Mouse (Mus musculus) liver, embryonic 11.5 days (tissue): Measurements from ENCODE around the gene Bcl2. TPM values are rescaled to one million over a fixed set of nuclear protein-coding genes. Genes with fewer than 3 reads are reported as not detected.

Experiments used
- ATAC-seq: fragments of 200-750 bp; cut with Nextera tagmentation; replicated peaks from 2 replicates; pipeline ENCODE4 v1.8.0; 2017; ENCODE audit warnings: moderate number of reproducible peaks, mild to moderate bottlenecking, moderate TSS enrichment, moderate library complexity; ENCODE audit not compliant: low FRiP score
- DNase-seq: peaks from one replicate; pipeline ENCODE4 v3.0.0-alpha.2; 2017; ENCODE audit warnings: low spot score
- H3K27ac ChIP-seq: fragments of 300-500 bp; sonication (generic); 2 replicates; pipeline ENCODE4 v1.5.1; 2014; ENCODE audit warnings: mild to moderate bottlenecking, low read depth, low read length, control low read depth
- H3K27me3 ChIP-seq: fragments of 300-500 bp; sonication (generic); replicated peaks from 2 replicates; pipeline ENCODE4 v1.6.1; 2014; ENCODE audit warnings: low read length, mixed read lengths; ENCODE audit not compliant: control insufficient read depth, insufficient read depth
- H3K36me3 ChIP-seq: fragments of 300-500 bp; sonication (generic); 2 replicates; pipeline ENCODE4 v1.6.1; 2014; ENCODE audit warnings: mild to moderate bottlenecking, low read length, moderate library complexity, mixed read lengths; ENCODE audit not compliant: control insufficient read depth, insufficient read depth
- H3K4me1 ChIP-seq: fragments of 300-500 bp; sonication (generic); replicated peaks from 2 replicates; pipeline ENCODE4 v1.6.1; 2014; ENCODE audit warnings: low read length, mixed read lengths; ENCODE audit not compliant: control insufficient read depth, insufficient read depth
- H3K4me2 ChIP-seq: fragments of 300-500 bp; sonication (generic); 2 replicates; pipeline ENCODE4 v1.6.1; 2014; ENCODE audit warnings: mild to moderate bottlenecking, control low read depth, moderate library complexity
- H3K4me3 ChIP-seq: fragments of 300-500 bp; sonication (generic); 2 replicates; pipeline ENCODE4 v1.5.1; 2014; ENCODE audit warnings: low read depth, low read length, control low read depth
- H3K9ac ChIP-seq: fragments of 300-500 bp; sonication (generic); 2 replicates; pipeline ENCODE4 v1.6.1; 2014; ENCODE audit warnings: low read depth, low read length, control low read depth
- H3K9me3 ChIP-seq: fragments of 300-500 bp; sonication (generic); 2 replicates; pipeline ENCODE4 v1.6.1; 2016; ENCODE audit warnings: low read length, inconsistent platforms, mixed read lengths; ENCODE audit not compliant: control insufficient read depth
- WGBS: fragments of 180-500 bp; shearing (Covaris S2); extraction: QIAGEN DNeasy Blood & Tissue Kit; methylation state at CpG from one replicate; pipeline ENCODE4 v1.1.7; 2014; 5-methylcytosine and 5-hydroxymethylcytosine counted together
- polyA plus RNA-seq: library from polyadenylated mRNA; unstranded; fragments of >200 nt; fragmentation: Nextera tagmentation; extraction: Ambion mirVana; gene quantifications from 2 replicates; pipeline ENCODE4 v1.2.1, GENCODE M21; 2014

Gene Bcl2
- polyA plus RNA-seq = 2.8 and 3.3 TPM in 2 replicates

DNA sequence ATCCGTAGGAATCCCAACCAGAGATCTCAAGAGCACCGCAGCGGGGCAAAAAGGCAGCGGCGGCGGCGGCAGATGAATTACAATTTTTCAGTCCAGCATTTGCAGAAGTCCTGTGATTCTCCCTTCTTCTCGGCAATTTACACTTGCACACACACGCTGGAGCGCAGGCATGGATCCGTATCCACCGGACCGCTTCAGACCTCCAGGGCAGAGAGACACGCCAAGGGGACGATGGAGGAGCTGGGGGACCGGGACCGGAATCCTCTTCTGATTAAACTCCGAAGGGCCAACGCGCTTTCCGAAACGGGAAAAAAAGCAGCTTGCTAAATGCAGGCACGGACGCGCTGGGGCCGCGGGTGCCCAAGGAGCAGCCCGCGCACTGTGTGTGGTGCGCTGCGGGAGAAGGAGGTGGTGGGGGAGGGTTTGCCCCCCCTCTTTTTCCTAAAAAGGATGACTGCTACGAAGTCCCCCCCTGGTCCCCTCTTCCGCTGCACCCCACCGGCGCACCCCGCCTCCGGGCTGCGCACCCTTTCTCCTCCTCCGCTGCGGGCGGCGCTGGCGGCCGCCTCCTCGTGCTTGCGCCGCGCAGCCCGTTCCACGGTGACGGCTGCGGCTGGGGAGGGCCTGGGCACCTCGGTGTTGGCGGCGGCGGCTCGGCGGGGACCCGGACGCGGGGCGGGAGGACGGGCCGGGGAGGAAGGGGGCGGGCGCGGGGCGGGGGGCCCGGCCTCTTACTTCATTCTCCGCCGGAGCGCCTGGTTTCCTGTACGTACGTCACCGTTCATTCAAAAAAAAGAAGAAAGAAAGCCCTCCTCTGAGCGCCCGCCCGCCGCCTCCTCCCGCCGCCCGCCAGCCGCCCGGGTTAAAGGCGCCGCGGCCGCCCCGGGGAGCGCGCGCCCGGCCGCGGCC, at the start of gene Bcl2:
Bcl2 (minus strand) TSS at position 654 of the 909 bp plus-strand sequence.
- Histone ChIP-seq H3K4me2 (peak within 1 kb of the TSS; percentile 71), H3K27me3 (peaks cover 11% of the 10 kb centered on the region), H3K36me3 (no peaks in the 10 kb centered on the region), H3K9me3 (no peaks in the 10 kb centered on the region), H3K4me3 (peak within 1 kb of the TSS; percentile 73), H3K27ac (peak within 1 kb of the TSS; percentile 76), H3K9ac (peak within 1 kb of the TSS; percentile 71), H3K4me1 (peaks cover 15% of the 10 kb centered on the region)
- DNase-seq = peak; percentile 76
- peak; percentile 72 for ATAC-seq
- under 1% methylated on average over 80 of the region's 95 CpGs for WGBS

DNA sequence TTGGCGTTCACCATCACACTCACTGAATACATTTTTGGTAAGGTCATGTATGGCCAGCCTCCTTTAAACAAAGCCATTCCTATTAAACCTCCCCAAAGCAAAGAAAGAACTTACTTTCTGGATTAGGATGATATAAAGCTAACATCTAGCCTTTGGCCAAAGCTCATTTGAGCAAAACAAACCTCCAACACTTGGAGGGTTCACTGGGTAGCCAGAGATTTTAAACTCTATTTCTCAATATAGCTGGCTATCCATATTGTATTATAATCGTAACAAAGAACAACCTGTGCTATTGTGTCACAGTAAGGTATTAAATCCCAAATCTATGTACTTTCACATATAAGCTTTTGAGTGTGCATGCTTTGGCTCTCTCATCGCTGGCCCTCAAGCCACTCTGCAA, 46.7 kb upstream of the Bcl2 start:
- no peak overlapping the region for H3K9ac ChIP-seq
- peaks cover 4% of the 10 kb centered on the region; the same call in 1 of the 2 replicates for H3K36me3 ChIP-seq
- DNase-seq (no peak), ATAC-seq (no peak)
- H3K4me2 ChIP-seq = peak overlapping the region; percentile 99; the same call in 1 of the 2 replicates
- 81% methylated on average over 3 of the region's 3 CpGs for WGBS
- no peaks in the 10 kb centered on the region for H3K27me3 ChIP-seq
- no peak overlapping the region for H3K27ac ChIP-seq
- no peak overlapping the region for H3K4me3 ChIP-seq
- H3K4me1 ChIP-seq = peaks cover 13% of the 10 kb centered on the region
- no peaks in the 10 kb centered on the region for H3K9me3 ChIP-seq

DNA sequence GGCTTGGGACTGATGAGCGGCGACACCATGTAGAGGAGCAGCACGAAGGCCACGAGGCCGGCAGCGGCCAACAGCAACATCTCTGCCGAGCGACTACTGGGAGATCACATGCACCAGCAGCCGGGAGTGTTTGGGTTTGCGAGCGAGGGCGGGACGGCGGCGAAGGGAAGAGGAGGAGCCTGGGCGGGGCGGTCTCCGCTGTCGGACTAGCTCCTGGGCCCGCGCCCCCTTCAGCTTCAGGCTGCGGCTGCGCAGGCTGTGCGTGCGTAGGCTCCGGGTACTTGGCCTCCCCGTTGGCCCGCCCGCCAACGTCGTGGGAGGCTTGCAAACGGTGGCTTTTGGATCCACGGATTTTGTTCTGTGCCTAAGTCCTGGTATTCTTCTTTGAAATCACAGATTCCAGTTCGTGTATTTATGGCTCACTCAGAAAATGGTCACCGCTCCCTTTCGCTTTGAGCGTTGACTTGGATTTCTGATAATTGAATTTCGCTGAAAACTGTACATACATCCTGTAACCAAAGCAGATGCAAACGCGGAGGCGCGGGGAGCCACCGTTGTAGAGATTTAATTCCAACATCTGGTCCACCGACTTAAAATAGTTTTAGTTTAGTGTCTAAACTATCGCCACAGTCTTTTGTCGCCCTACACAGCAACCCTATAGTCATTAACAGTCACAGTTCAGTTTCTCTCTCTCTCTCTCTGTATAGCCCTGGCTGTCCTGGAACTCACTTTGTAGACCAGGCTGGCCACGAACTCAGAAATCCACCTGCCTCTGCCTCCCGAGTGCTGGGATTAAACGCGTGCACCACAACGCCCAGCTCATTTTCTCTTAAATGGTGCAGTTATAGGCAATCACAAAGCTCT, 45.7 kb upstream of the Bcl2 start, which contains the start of gene Kdsr:
Kdsr (minus strand) TSS at position 156 of the 864 bp plus-strand sequence.
- Histone ChIP-seq H3K27ac (peak within 1 kb of the TSS; percentile 77), H3K9ac (peak within 1 kb of the TSS; percentile 78), H3K4me3 (peak within 1 kb of the TSS; percentile 78), H3K4me2 (peak within 1 kb of the TSS; percentile 99), H3K9me3 (no peaks in the 10 kb centered on the region), H3K27me3 (no peaks in the 10 kb centered on the region), H3K4me1 (peaks cover 13% of the 10 kb centered on the region), H3K36me3 (peaks cover 3% of the 10 kb centered on the region; the same call in 1 of the 2 replicates)
- DNase-seq (peak; percentile 95), ATAC-seq (peak; percentile 98)
- 3% methylated on average over 49 of the region's 51 CpGs for WGBS

DNA sequence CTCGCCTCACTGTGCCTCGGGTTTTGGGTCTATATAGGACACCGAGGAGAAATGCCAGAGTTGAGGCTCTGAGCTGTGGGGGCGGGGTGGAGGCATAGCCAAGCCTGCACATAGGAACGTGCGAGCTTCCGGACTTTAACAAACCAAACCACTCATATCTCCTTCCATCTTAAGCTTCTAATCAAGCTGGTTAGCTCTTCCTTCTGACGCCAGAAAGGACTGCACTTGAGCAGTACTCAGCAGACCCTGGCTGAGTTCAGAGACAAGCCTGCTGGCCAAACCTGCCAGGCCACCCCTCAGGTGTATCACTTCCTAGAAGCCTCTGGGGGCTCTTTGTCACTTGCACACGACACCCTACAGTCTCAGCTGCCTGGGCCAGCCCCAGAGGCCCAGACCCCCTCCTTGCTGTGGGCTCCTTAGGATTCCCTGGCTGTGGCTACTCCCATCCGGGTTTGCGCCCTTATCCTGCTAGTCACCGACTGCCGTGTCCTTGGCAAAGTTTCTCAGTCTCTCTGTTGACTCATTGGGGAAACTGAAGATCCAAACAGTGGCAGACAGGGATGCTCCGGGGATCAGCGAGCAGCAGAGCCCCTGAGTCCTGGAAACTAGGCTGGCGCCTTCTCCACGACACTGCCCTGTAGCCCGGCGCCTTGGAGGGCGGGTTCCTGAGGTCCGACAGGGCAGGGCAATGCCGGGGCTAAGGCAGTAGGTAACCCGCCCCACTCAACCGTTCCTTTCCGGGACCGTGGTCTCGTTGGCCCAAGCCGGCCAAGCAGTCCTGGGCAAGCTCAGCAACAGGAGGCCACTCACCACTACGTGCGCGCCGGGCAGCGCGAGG, 44.9 kb upstream of the Bcl2 start:
- H3K36me3 ChIP-seq = no peaks in the 10 kb centered on the region
- H3K27me3 ChIP-seq = no peaks in the 10 kb centered on the region
- DNase-seq = no peak
- no peaks in the 10 kb centered on the region for H3K9me3 ChIP-seq
- WGBS = 2% methylated on average over 34 of the region's 34 CpGs
- ATAC-seq = peak; percentile 72
- H3K4me2 ChIP-seq = peak overlapping the region; percentile 99
- peak overlapping the region; percentile 78 for H3K9ac ChIP-seq
- peak overlapping the region; percentile 78 for H3K4me3 ChIP-seq
- H3K4me1 ChIP-seq = peaks cover 13% of the 10 kb centered on the region
- peak overlapping the region; percentile 75 for H3K27ac ChIP-seq

DNA sequence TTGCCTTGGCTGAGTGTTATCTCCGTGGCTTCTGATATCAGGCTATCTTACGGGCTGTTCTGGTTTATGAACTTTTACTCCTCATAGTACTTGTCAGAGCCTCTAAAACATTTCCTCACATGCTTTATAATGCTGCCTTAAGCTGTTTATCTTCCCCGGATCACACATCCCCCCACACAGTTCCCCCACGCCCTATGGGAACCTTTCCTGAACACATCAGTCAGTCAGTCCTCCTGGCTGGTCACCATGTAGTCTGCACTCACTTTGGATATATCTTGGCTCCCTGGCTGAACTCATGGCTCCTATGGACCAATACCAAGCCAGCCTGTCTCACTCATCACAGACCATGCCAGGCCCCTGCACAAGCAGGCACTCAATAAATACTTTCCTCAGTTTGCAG, 42.6 kb upstream of the Bcl2 start:
- Histone ChIP-seq H3K4me2 (no peak overlapping the region), H3K9ac (no peak overlapping the region), H3K36me3 (no peaks in the 10 kb centered on the region), H3K4me1 (peaks cover 13% of the 10 kb centered on the region), H3K27me3 (no peaks in the 10 kb centered on the region), H3K4me3 (no peak overlapping the region), H3K9me3 (no peaks in the 10 kb centered on the region), H3K27ac (no peak overlapping the region)
- 61% methylated on average over 4 of the region's 4 CpGs for WGBS
- no peak for ATAC-seq
- DNase-seq = no peak

DNA sequence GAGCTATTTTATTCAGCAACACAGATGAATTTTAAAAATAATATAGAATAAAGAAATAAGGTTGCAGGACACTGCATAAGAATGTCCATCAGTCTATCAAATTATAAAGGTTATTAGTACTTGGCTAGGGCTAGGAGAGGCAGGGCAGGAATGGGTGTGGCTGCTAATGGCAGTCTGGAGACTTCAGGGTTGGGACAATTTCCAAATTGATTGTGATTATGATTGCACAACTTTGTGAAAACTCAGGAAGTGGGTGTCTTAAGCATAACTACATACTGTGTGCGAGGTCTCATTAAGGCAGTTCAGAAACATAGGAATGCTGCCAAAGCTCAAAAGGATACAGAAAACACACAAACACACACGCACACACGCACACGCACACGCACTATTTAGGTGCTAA, 37.9 kb upstream of the Bcl2 start:
- no peaks in the 10 kb centered on the region for H3K27me3 ChIP-seq
- peaks cover 4% of the 10 kb centered on the region; the same call in 1 of the 2 replicates for H3K4me1 ChIP-seq
- ATAC-seq = no peak
- H3K27ac ChIP-seq = no peak overlapping the region
- WGBS = 95% methylated on average over 5 of the region's 5 CpGs
- no peak overlapping the region for H3K4me3 ChIP-seq
- no peak overlapping the region for H3K4me2 ChIP-seq
- H3K36me3 ChIP-seq = no peaks in the 10 kb centered on the region
- DNase-seq = no peak
- H3K9ac ChIP-seq = no peak overlapping the region
- no peaks in the 10 kb centered on the region for H3K9me3 ChIP-seq

DNA sequence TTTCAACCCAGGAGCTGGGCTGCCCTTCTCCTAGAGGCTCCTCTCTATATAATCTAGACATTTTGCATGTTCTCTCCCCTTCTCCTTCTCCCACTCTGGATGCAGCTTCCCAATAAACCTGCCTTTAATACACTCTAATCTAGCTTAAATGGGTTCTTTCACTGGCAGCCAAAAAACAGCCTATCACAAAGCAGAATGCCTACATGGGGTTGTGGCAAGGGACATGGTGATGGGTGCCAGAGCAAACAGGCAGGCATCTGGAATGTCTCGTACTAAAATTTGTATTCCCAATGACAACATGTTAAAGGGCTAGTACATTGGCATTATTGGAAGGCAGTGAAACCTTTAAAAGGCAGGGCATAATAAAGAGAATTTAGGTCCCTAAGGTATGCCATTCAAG, 36.6 kb upstream of the Bcl2 start:
- Histone ChIP-seq H3K9me3 (no peaks in the 10 kb centered on the region), H3K4me2 (no peak overlapping the region), H3K27me3 (no peaks in the 10 kb centered on the region), H3K36me3 (0 out of 2 replicates have a peak, but pooled peaks cover 4% of the 10 kb centered on the region), H3K4me1 (no peaks in the 10 kb centered on the region), H3K9ac (no peak overlapping the region), H3K4me3 (no peak overlapping the region), H3K27ac (no peak overlapping the region)
- ATAC-seq = no peak
- no peak for DNase-seq
- WGBS = 93% methylated on average over 1 of the region's 1 CpGs
